Comparison of ENCODE assay signal across 9 mouse cellular contexts in the genomic region with DNA sequence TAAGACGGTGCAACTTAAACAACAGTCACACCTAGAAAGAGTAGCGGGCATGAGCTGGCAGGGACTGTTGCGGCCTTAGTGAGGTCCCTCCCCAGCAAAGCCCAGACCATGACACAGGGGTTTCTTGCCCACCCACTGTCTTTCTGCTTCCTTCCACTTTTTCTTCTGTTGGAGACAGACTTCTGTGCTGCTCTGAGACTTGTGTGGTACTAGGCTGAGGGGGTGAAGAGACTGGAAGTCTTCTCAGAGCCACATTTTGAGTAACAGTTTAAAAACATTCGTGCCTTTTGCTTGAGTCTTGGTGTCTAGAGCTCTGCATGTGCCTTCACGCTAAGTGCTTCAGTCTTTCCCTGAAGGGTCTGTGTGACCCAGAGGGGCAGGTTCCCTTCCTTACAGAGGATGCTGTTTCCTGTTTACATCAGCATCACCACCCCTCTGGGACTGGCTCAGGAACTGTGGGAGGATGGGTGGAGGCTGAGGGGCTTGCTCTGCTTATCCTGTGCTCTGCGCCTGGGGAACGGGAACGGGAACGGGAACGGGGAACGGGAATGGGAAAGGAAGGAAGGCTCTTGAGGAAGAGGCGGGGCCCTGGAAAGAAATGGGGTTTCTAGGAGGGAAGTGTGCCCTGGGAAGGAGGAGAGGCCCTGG. TPM values are rescaled to one million over a fixed set of nuclear protein-coding genes. Genes with fewer than 3 reads are reported as not detected.
A peak's percentile ranks its signal among the peaks of the same experiment; 100 is the strongest.
DNase-seq lines count a peak whose midpoint lies in the region; ATAC-seq lines count a peak whose summit lies in the region.
"Had no signal": no experiment of that assay in that cellular context is flagged by ENCODE, and none has a peak within 500 bp of the region (broad histone marks: within the 10 kb centered on the region; RNA-seq: fewer than 3 reads in every experiment).

No protein-coding gene starts in this region.

- 0 out of 2 replicates have a peak, but pooled peaks cover 4% of the 10 kb centered on the region for H3K36me3 ChIP-seq in embryonic facial prominence, embryonic 13.5 days
- H3K36me3 ChIP-seq in stomach, embryonic 16.5 days (ENCODE audit: control insufficient read depth, insufficient read depth, low read length) = no peaks in the 10 kb centered on the region

- ATAC-seq in frontal cortex, adult (ENCODE audit: low TSS enrichment) = peak; percentile 33
- no peak for ATAC-seq in embryonic facial prominence, embryonic 13.5 days (ENCODE audit: insufficient number of reproducible peaks, insufficient read depth, low FRiP score, low TSS enrichment, low read depth)
- peak; percentile 54 to 68 for ATAC-seq in hematopoietic stem cell, adult 5-6 weeks (replicated peaks in 1 of 2; ENCODE audit: insufficient read depth in 1 of 2, low FRiP score in 2 of 2, low TSS enrichment in 1 of 2, low read depth in 1 of 2, poor library complexity in 2 of 2, severe bottlenecking in 2 of 2)
- peak; percentile 77; the same call in 1 of the 2 replicates for ATAC-seq in stomach, embryonic 16.5 days (ENCODE audit: insufficient read depth, low FRiP score)
- no peak for ATAC-seq in cerebellum, adult (ENCODE audit: insufficient number of reproducible peaks, low FRiP score, low TSS enrichment)

- WGBS in embryonic facial prominence, embryonic 13.5 days = 69% methylated on average over 12 of the region's 12 CpGs
- 52% methylated on average over 12 of the region's 12 CpGs for WGBS in stomach, embryonic 16.5 days

- no peak overlapping the region for H3K4me2 ChIP-seq in embryonic facial prominence, embryonic 13.5 days
- H3K4me2 ChIP-seq in stomach, embryonic 16.5 days (ENCODE audit: low read depth, low read length) = no peak overlapping the region

- H3K27me3 ChIP-seq in embryonic facial prominence, embryonic 13.5 days = no peaks in the 10 kb centered on the region
- H3K27me3 ChIP-seq in stomach, embryonic 16.5 days (ENCODE audit: control insufficient read depth, insufficient read depth, low read length) = no peaks in the 10 kb centered on the region
- H3K27me3 ChIP-seq: CH12.LX had no signal

- peak overlapping the region; percentile 49; the same call in 1 of the 2 replicates for H3K27ac ChIP-seq in embryonic facial prominence, embryonic 13.5 days
- H3K27ac ChIP-seq in stomach, embryonic 16.5 days (ENCODE audit: low read length) = peak overlapping the region; percentile 89

- peaks cover 39% of the 10 kb centered on the region for H3K4me1 ChIP-seq in embryonic facial prominence, embryonic 13.5 days
- H3K4me1 ChIP-seq in stomach, embryonic 16.5 days (ENCODE audit: control insufficient read depth, insufficient read depth, low read length) = peaks cover 38% of the 10 kb centered on the region

- no peak overlapping the region for H3K9ac ChIP-seq in embryonic facial prominence, embryonic 13.5 days
- 0 out of 2 replicates have a peak overlapping the region, but pooled peaks have one; percentile 19 for H3K9ac ChIP-seq in stomach, embryonic 16.5 days (ENCODE audit: low read length)

- H3K9me3 ChIP-seq in embryonic facial prominence, embryonic 13.5 days = no peaks in the 10 kb centered on the region
- no peaks in the 10 kb centered on the region for H3K9me3 ChIP-seq in stomach, embryonic 16.5 days (replicated peaks; ENCODE audit: control insufficient read depth, low read length)

- no peak for DNase-seq in frontal cortex, postnatal 10 days (ENCODE audit: low spot score in 2 of 2)
- DNase-seq in liver = peak; percentile 40
- no peak for DNase-seq in cerebellum, adult 11-12 months

- H3K4me3 ChIP-seq in embryonic facial prominence, embryonic 13.5 days = no peak overlapping the region
- H3K4me3 ChIP-seq in stomach, embryonic 16.5 days (replicated peaks; ENCODE audit: low read length) = no peak overlapping the region

RNA-seq across cellular contexts. Expression of a gene that starts 21.7 kb away (rescaled TPM):
- polyA plus RNA-seq in embryonic facial prominence, embryonic 13.5 days (2015; fragmentation: Nextera tagmentation; extraction: Ambion mirVana) = 16.7 and 24.4 TPM in 2 replicates
- 13.4 and 17.4 TPM in 2 replicates for total RNA-seq in hematopoietic stem cell, adult 5-6 weeks (2017)
- 19.7 and 20.3 TPM in 2 replicates for polyA plus RNA-seq in stomach, embryonic 16.5 days (2015; fragmentation: Nextera tagmentation; extraction: Ambion mirVana)

RNA-seq across cellular contexts. Expression of a gene that starts 31.5 kb away (rescaled TPM):
- 274 and 276 TPM in 2 replicates for polyA plus RNA-seq in embryonic facial prominence, embryonic 13.5 days (2015; fragmentation: Nextera tagmentation; extraction: Ambion mirVana)
- 634 and 659 TPM in 2 replicates for total RNA-seq in hematopoietic stem cell, adult 5-6 weeks (2017)
- 197 and 208 TPM in 2 replicates for polyA plus RNA-seq in stomach, embryonic 16.5 days (2015; fragmentation: Nextera tagmentation; extraction: Ambion mirVana)

RNA-seq across cellular contexts. Expression of a gene that starts 37.0 kb away (rescaled TPM):
- 55.9 and 61.2 TPM in 2 replicates for polyA plus RNA-seq in embryonic facial prominence, embryonic 13.5 days (2015; fragmentation: Nextera tagmentation; extraction: Ambion mirVana)
- total RNA-seq in hematopoietic stem cell, adult 5-6 weeks (2017) = 36.4 and 63.7 TPM in 2 replicates
- 38.2 and 40.6 TPM in 2 replicates for polyA plus RNA-seq in stomach, embryonic 16.5 days (2015; fragmentation: Nextera tagmentation; extraction: Ambion mirVana)

Comparison
In these comparisons a context has a peak if more than half of its experiments do, and no peak if none do; other contexts are left out.
1. ATAC-seq: peak in frontal cortex, adult (single experiment), hematopoietic stem cell, adult 5-6 weeks (2 of 2) and stomach, embryonic 16.5 days (single experiment); none in embryonic facial prominence, embryonic 13.5 days (single experiment) and cerebellum, adult (single experiment).